ENCODE assay signal across 25 mouse cellular contexts in genomic region chr7:29419836-29420235, GRCm38 (mm10).
DNase-seq lines count a peak whose midpoint lies in the region; ATAC-seq and TF ChIP-seq lines count a peak whose summit lies in the region.
"Had no signal": no experiment of that assay in that cellular context is flagged by ENCODE, and none has a peak within 500 bp of the region (broad histone marks: within the 10 kb centered on the region; RNA-seq: fewer than 3 reads in every experiment).

No protein-coding gene starts in this region.

- peaks cover 91% of the 10 kb centered on the region for H3K4me1 ChIP-seq in E14TG2a.4 (replicated peaks; ENCODE audit: low read depth, low read length)
- H3K4me1 ChIP-seq in ES-E14 (ENCODE audit: control insufficient read depth in 2 of 2, insufficient read depth in 2 of 2, low read length in 2 of 2, poor library complexity in 1 of 2) = peaks cover 19 to 46% of the 10 kb centered on the region in 2 experiments; a peak in 3 of 4 replicates

- no peak overlapping the region for H3K27ac ChIP-seq in gastrocnemius, adult 2 months
- H3K27ac ChIP-seq in ES-E14 (ENCODE audit: insufficient read depth, low read depth, low read length, poor library complexity, severe bottlenecking) = 0 out of 2 replicates have a peak overlapping the region, but pooled peaks have one; percentile 42
- H3K27ac ChIP-seq: embryonic facial prominence, embryonic 10.5 days; embryonic facial prominence, embryonic 13.5 days; forebrain, embryonic 12.5 days; forebrain, embryonic 15.5 days; hindbrain, embryonic 12.5 days; hindbrain, embryonic 15.5 days had no signal

- in situ Hi-C loops in ES-E14 (cut with MboI; ENCODE audit: low sequenced_read_pairs in 2 of 2, unreplicated experiment in 2 of 2) = no loop called here

- no peak overlapping the region for H3K9ac ChIP-seq in ES-E14 (ENCODE audit: insufficient read depth, low read depth, low read length, poor library complexity, severe bottlenecking)
- H3K9ac ChIP-seq: embryonic facial prominence, embryonic 13.5 days; forebrain, embryonic 12.5 days; forebrain, embryonic 15.5 days; hindbrain, embryonic 12.5 days; hindbrain, embryonic 15.5 days had no signal

- H3K9me3 ChIP-seq in E14TG2a.4 (ENCODE audit: low read length) (no peaks in the 10 kb centered on the region), ES-E14 (ENCODE audit: control insufficient read depth, insufficient read depth, low read depth, low read length) (no peaks in the 10 kb centered on the region)
- H3K9me3 ChIP-seq: embryonic facial prominence, embryonic 10.5 days; embryonic facial prominence, embryonic 13.5 days; forebrain, embryonic 12.5 days; forebrain, embryonic 15.5 days; G1E; hindbrain, embryonic 12.5 days; hindbrain, embryonic 15.5 days had no signal

- H3K27me3 ChIP-seq in E14TG2a.4 (ENCODE audit: insufficient read depth, low read length) = no peaks in the 10 kb centered on the region
- H3K27me3 ChIP-seq: embryonic facial prominence, embryonic 13.5 days; forebrain, embryonic 12.5 days; forebrain, embryonic 15.5 days; hindbrain, embryonic 12.5 days; hindbrain, embryonic 15.5 days had no signal

- intact Hi-C loops in gastrocnemius, adult 2 months (cut with DNase I) = no loop called here

- ATAC-seq in activated CD4-positive, CD25-positive, alpha-beta regulatory T cell, adult 4 months = no peak
- ATAC-seq: forebrain, embryonic 15.5 days had no signal

- no peak for TF ChIP-seq CTCF in gastrocnemius, adult 2 months (IDR thresholded peaks at IDR 0.05)
- no peak for TF ChIP-seq CTCF in E14TG2a.4 (conservative IDR thresholded peaks at IDR 0.05; ENCODE audit: low read length)

- H3K4me3 ChIP-seq in gastrocnemius, adult 2 months = no peak overlapping the region
- peak overlapping the region; percentile 64 for H3K4me3 ChIP-seq in E14TG2a.4 (replicated peaks; ENCODE audit: low read length)
- H3K4me3 ChIP-seq in ES-E14 (ENCODE audit: insufficient read depth in 1 of 2, low read depth in 1 of 2, low read length in 2 of 2, poor library complexity in 1 of 2, severe bottlenecking in 1 of 2) = peak overlapping the region; percentile 11 to 24; a peak in 1 of 4 replicates
- H3K4me3 ChIP-seq: embryonic facial prominence, embryonic 10.5 days; embryonic facial prominence, embryonic 13.5 days; erythroblast, embryonic 14.5 days; forebrain, embryonic 12.5 days; forebrain, embryonic 15.5 days; hindbrain, embryonic 12.5 days; hindbrain, embryonic 15.5 days had no signal

- DNase-seq in gastrocnemius, adult 2 months = peak; percentile 31
- no peak for DNase-seq in gastrocnemius, postnatal 4 days (ENCODE audit: low spot score in 2 of 2)
- peak; percentile 36 for DNase-seq in ES-E14 (ENCODE audit: low read depth, low spot score)
- peak; percentile 65 for DNase-seq in ZHBTc4 (ENCODE audit: low read depth, low spot score)
- no peak for DNase-seq in MN1 (ENCODE audit: low spot score)
- DNase-seq: adrenal gland, adult 8-10 months; adrenal gland, postnatal 25 days; cerebellum, adult 11-12 months; cerebellum, adult 8-10 months; cerebellum, postnatal 10 days; cerebellum, postnatal 36 days; embryo, embryonic 11 days; gastrocnemius, postnatal 10 days; gastrocnemius, postnatal 36 days; heart, adult 11 months had no signal

- H3K36me3 ChIP-seq in E14TG2a.4 (ENCODE audit: insufficient read depth, low read length) (peaks cover 2% of the 10 kb centered on the region; the same call in 1 of the 2 replicates), ES-E14 (ENCODE audit: control insufficient read depth, insufficient read depth, low read length, poor library complexity, severe bottlenecking) (no peaks in the 10 kb centered on the region)
- H3K36me3 ChIP-seq: embryonic facial prominence, embryonic 10.5 days; embryonic facial prominence, embryonic 13.5 days; forebrain, embryonic 12.5 days; forebrain, embryonic 15.5 days; hindbrain, embryonic 12.5 days; hindbrain, embryonic 15.5 days had no signal

TF ChIP-seq in ES-E14, 5 proteins besides CTCF, POLR2A, EP300 and RAD21:
- TF ChIP-seq MAFK (IDR thresholded peaks at IDR 0.05; ENCODE audit: insufficient read depth, low read depth, low read length) (no peak), CHD2 (IDR thresholded peaks at IDR 0.05; ENCODE audit: low read depth, low read length) (no peak), ZNF384 (IDR thresholded peaks at IDR 0.05; ENCODE audit: low read depth, low read length) (no peak), HCFC1 (IDR thresholded peaks at IDR 0.05; ENCODE audit: borderline replicate concordance, insufficient read depth, low read length) (no peak), ZC3H11A (IDR thresholded peaks at IDR 0.05; ENCODE audit: borderline replicate concordance, low read depth, low read length) (no peak)

Comparison
In these comparisons a context has a peak if more than half of its experiments do, and no peak if none do; other contexts are left out.
1. DNase-seq: peak in gastrocnemius, adult 2 months (single experiment), ES-E14 (single experiment) and ZHBTc4 (single experiment); none in gastrocnemius, postnatal 4 days (0 of 2) and MN1 (single experiment).